In genomic region chrX:74329215-74329671, GRCm38 (mm10) we compare ENCODE assay signal across 8 mouse cellular contexts. TPM values are rescaled to one million over a fixed set of nuclear protein-coding genes. Genes with fewer than 3 reads are reported as not detected.
DNase-seq lines count a peak whose midpoint lies in the region; ATAC-seq and TF ChIP-seq lines count a peak whose summit lies in the region.

No protein-coding gene starts in this region.

- H3K9me3 ChIP-seq in embryonic facial prominence, embryonic 11.5 days (replicated peaks; ENCODE audit: control insufficient read depth, low read length), result no peaks in the 10 kb centered on the region
- no peaks in the 10 kb centered on the region for H3K9me3 ChIP-seq in hindbrain, embryonic 16.5 days (ENCODE audit: control insufficient read depth, low read length)

- peak overlapping the region; percentile 53 for H3K4me2 ChIP-seq in embryonic facial prominence, embryonic 11.5 days (ENCODE audit: low read depth, low read length)
- H3K4me2 ChIP-seq in hindbrain, embryonic 16.5 days (ENCODE audit: low read length), result peak overlapping the region; percentile 75
- H3K4me2 ChIP-seq in myocyte (ENCODE audit: low read depth), result peak overlapping the region; percentile 60

- ATAC-seq in embryonic facial prominence, embryonic 11.5 days (replicated peaks; ENCODE audit: insufficient number of reproducible peaks, low FRiP score, low TSS enrichment, low read depth), result peak; percentile 44; the same call in 1 of the 2 replicates
- peak; percentile 51 for ATAC-seq in hindbrain, embryonic 16.5 days

- peak overlapping the region; percentile 58 for H3K4me3 ChIP-seq in left cerebral cortex, adult 2 months
- H3K4me3 ChIP-seq in embryonic facial prominence, embryonic 11.5 days (ENCODE audit: low read depth, low read length), result peak overlapping the region; percentile 53
- peak overlapping the region; percentile 55 for H3K4me3 ChIP-seq in hindbrain, embryonic 16.5 days (ENCODE audit: low read length)
- peak overlapping the region; percentile 44 for H3K4me3 ChIP-seq in myocyte

- H3K79me2 ChIP-seq in myocyte (ENCODE audit: control insufficient read depth, insufficient read depth), result peaks cover 4% of the 10 kb centered on the region

- intact Hi-C loops in left cerebral cortex, adult 2 months (cut with DNase I), result loop anchor here (2.0 kb wide), 1 partner anchor 20 kb away; no protein-coding TSS in a partner anchor

- no peaks in the 10 kb centered on the region for H3K4me1 ChIP-seq in embryonic facial prominence, embryonic 11.5 days (ENCODE audit: control insufficient read depth, insufficient read depth, low read length)
- H3K4me1 ChIP-seq in hindbrain, embryonic 16.5 days (ENCODE audit: control insufficient read depth, insufficient read depth, low read depth, low read length), result peaks cover 12% of the 10 kb centered on the region; the same call in 1 of the 2 replicates

- TF ChIP-seq CTCF in left cerebral cortex, adult 2 months (IDR thresholded peaks at IDR 0.05), result no peak

- H3K27ac ChIP-seq in left cerebral cortex, adult 2 months, result peak overlapping the region; percentile 89
- H3K27ac ChIP-seq in embryonic facial prominence, embryonic 11.5 days (replicated peaks; ENCODE audit: low read depth, low read length), result no peak overlapping the region
- H3K27ac ChIP-seq in hindbrain, embryonic 16.5 days (ENCODE audit: low read depth, low read length), result peak overlapping the region; percentile 85

- no peak for TF ChIP-seq POLR2A in myocyte (IDR thresholded peaks at IDR 0.05; ENCODE audit: insufficient read length, low read depth)

- no peaks in the 10 kb centered on the region for H3K27me3 ChIP-seq in embryonic facial prominence, embryonic 11.5 days (ENCODE audit: control insufficient read depth, insufficient read depth, low read length)
- H3K27me3 ChIP-seq in hindbrain, embryonic 16.5 days (replicated peaks; ENCODE audit: control insufficient read depth, insufficient read depth, low read length), result no peaks in the 10 kb centered on the region
- H3K27me3 ChIP-seq in myocyte (ENCODE audit: control insufficient read depth, insufficient read depth, insufficient read length), result no peaks in the 10 kb centered on the region

- H3K9ac ChIP-seq in embryonic facial prominence, embryonic 11.5 days (replicated peaks; ENCODE audit: low read length), result peak overlapping the region; percentile 73
- peak overlapping the region; percentile 68 for H3K9ac ChIP-seq in hindbrain, embryonic 16.5 days (ENCODE audit: low read depth, low read length)

- no peak overlapping the region for H3ac ChIP-seq in myocyte (ENCODE audit: control insufficient read depth, insufficient read length)

- WGBS in embryonic facial prominence, embryonic 11.5 days, result 12% methylated on average over 9 of the region's 10 CpGs
- WGBS in hindbrain, embryonic 16.5 days, result 17% methylated on average over 9 of the region's 10 CpGs

- DNase-seq in left cerebral cortex, adult 2 months (ENCODE audit: extremely low spot score in 1 of 2, low spot score in 2 of 2), result no peak
- DNase-seq in left cerebral cortex, adult 9 months (ENCODE audit: low spot score in 2 of 2), result no peak
- no peak for DNase-seq in embryonic facial prominence, embryonic 11.5 days (ENCODE audit: low spot score)
- no peak for DNase-seq in thymus, postnatal 36 days
- DNase-seq in left cerebral cortex, adult 18-20 months (ENCODE audit: low spot score in 2 of 2), result no peak
- no peak for DNase-seq in adipocyte (ENCODE audit: low spot score)

- H3K36me3 ChIP-seq in embryonic facial prominence, embryonic 11.5 days (replicated peaks; ENCODE audit: control insufficient read depth, insufficient read depth, low read depth, low read length), result no peaks in the 10 kb centered on the region
- H3K36me3 ChIP-seq in hindbrain, embryonic 16.5 days (ENCODE audit: control insufficient read depth, insufficient read depth, low read length), result no peaks in the 10 kb centered on the region
- no peaks in the 10 kb centered on the region for H3K36me3 ChIP-seq in myocyte (ENCODE audit: control insufficient read depth, insufficient read depth)

TF ChIP-seq in myocyte, 11 proteins besides CTCF, POLR2A, EP300 and RAD21:
- TF ChIP-seq MAX (IDR thresholded peaks at IDR 0.05; ENCODE audit: low read depth) (no peak), MYOD1 (IDR thresholded peaks at IDR 0.05; ENCODE audit: control insufficient read depth in 1 of 3, insufficient read length in 2 of 3, low read depth in 2 of 3) (no peak), TCF3 (IDR thresholded peaks at IDR 0.05; ENCODE audit: insufficient read length, low read depth) (no peak), CEBPB (IDR thresholded peaks at IDR 0.05; ENCODE audit: insufficient read depth, poor library complexity, severe bottlenecking) (no peak), E2F4 (IDR thresholded peaks at IDR 0.05; ENCODE audit: insufficient read depth) (no peak)

RNA-seq across cellular contexts. Expression of gene Plxna3, which starts 0.4 kb away (rescaled TPM):
- 10 to 100 TPM; 27.1 to 30.2 TPM for total RNA-seq in left cerebral cortex, adult 2 months (2021)
- polyA plus RNA-seq in embryonic facial prominence, embryonic 11.5 days (2014; fragmentation: Nextera tagmentation; extraction: Ambion mirVana), result 11.2 and 11.3 TPM in 2 replicates
- polyA plus RNA-seq in hindbrain, embryonic 16.5 days (2015; fragmentation: Nextera tagmentation; extraction: Ambion mirVana), result 38.2 and 49.4 TPM in 2 replicates
- 12.8 TPM for polyA plus RNA-seq in myocyte (2012; fragmentation: generic; extraction: Trizol)
- total RNA-seq in left cerebral cortex, adult 18-20 months (2021), result 10 to 100 TPM; 22.7 to 24.6 TPM

RNA-seq across cellular contexts. Expression of gene Fam50a, which starts 16.4 kb away (rescaled TPM):
- 10 to 100 TPM; 25.7 to 31.7 TPM for total RNA-seq in left cerebral cortex, adult 2 months (2021)
- 56.4 and 56.6 TPM in 2 replicates for polyA plus RNA-seq in embryonic facial prominence, embryonic 11.5 days (2014; fragmentation: Nextera tagmentation; extraction: Ambion mirVana)
- polyA plus RNA-seq in hindbrain, embryonic 16.5 days (2015; fragmentation: Nextera tagmentation; extraction: Ambion mirVana), result 61.5 and 61.7 TPM in 2 replicates
- 62.2 TPM for polyA plus RNA-seq in myocyte (2012; fragmentation: generic; extraction: Trizol)
- 10 to 100 TPM; 26.5 to 26.8 TPM for total RNA-seq in left cerebral cortex, adult 18-20 months (2021)

RNA-seq across cellular contexts. Expression of gene Lage3, which starts 24.2 kb away (rescaled TPM):
- total RNA-seq in left cerebral cortex, adult 2 months (2021), result 10 to 100 TPM; 22.3 to 23.5 TPM
- polyA plus RNA-seq in embryonic facial prominence, embryonic 11.5 days (2014; fragmentation: Nextera tagmentation; extraction: Ambion mirVana), result 128 and 130 TPM in 2 replicates
- 69.7 and 78.4 TPM in 2 replicates for polyA plus RNA-seq in hindbrain, embryonic 16.5 days (2015; fragmentation: Nextera tagmentation; extraction: Ambion mirVana)
- polyA plus RNA-seq in myocyte (2012; fragmentation: generic; extraction: Trizol), result 41.6 TPM
- 10 to 100 TPM; 20.5 to 23.9 TPM for total RNA-seq in left cerebral cortex, adult 18-20 months (2021)

RNA-seq across cellular contexts. Expression of gene Gdi1, which starts 24.4 kb away (rescaled TPM):
- total RNA-seq in left cerebral cortex, adult 2 months (2021), result 100 to 1,000 TPM; 596 to 607 TPM
- 231 and 262 TPM in 2 replicates for polyA plus RNA-seq in embryonic facial prominence, embryonic 11.5 days (2014; fragmentation: Nextera tagmentation; extraction: Ambion mirVana)
- polyA plus RNA-seq in hindbrain, embryonic 16.5 days (2015; fragmentation: Nextera tagmentation; extraction: Ambion mirVana), result 978 and 991 TPM in 2 replicates
- 83.9 TPM for polyA plus RNA-seq in myocyte (2012; fragmentation: generic; extraction: Trizol)
- 100 to 1,000 TPM; 611 to 641 TPM for total RNA-seq in left cerebral cortex, adult 18-20 months (2021)

RNA-seq across cellular contexts. Expression of gene Atp6ap1, which starts 32.3 kb away (rescaled TPM):
- 100 to 1,000 TPM; 320 to 341 TPM for total RNA-seq in left cerebral cortex, adult 2 months (2021)
- 93.0 and 107 TPM in 2 replicates for polyA plus RNA-seq in embryonic facial prominence, embryonic 11.5 days (2014; fragmentation: Nextera tagmentation; extraction: Ambion mirVana)
- 331 and 347 TPM in 2 replicates for polyA plus RNA-seq in hindbrain, embryonic 16.5 days (2015; fragmentation: Nextera tagmentation; extraction: Ambion mirVana)
- 178 TPM for polyA plus RNA-seq in myocyte (2012; fragmentation: generic; extraction: Trizol)
- 100 to 1,000 TPM; 353 to 362 TPM for total RNA-seq in left cerebral cortex, adult 18-20 months (2021)
